Mouse (Mus musculus) large intestine, adult 2 months (tissue): ENCODE results near the gene Wnt8b. TPM values are rescaled to one million over a fixed set of nuclear protein-coding genes. Genes with fewer than 3 reads are reported as not detected.
"Not testable (repeated sequence)": the region's sequence is repeated elsewhere in the genome, so short reads cannot be mapped to it uniquely, and the experiment has no call there.

Experiments used
- DNase-seq: peaks from one replicate; pipeline ENCODE4 v3.0.0-alpha.2; 2012; ENCODE audit warnings: low read depth, low spot score
- WGBS: fragments of 180-500 bp; shearing (Covaris S2); methylation state at CpG from one replicate; pipeline ENCODE4 v1.1.7; 2018; 5-methylcytosine and 5-hydroxymethylcytosine counted together
- polyA plus RNA-seq: library from polyadenylated mRNA; depleted of rRNA; stranded (reverse); fragments of >200 nt; gene quantifications from 2 replicates; pipeline ENCODE4 v1.2.3, GENCODE M21; 2012; rRNA removed

Wnt8b gene
- polyA plus RNA-seq = 0.02 TPM in 1 of 2 replicates, not detected in the other

GRCm38 (mm10) chr19:44493128-44493527 is at the start of gene Wnt8b:
Gene Wnt8b (plus strand): TSS chr19:44493472.
- WGBS = 57% methylated on average over 8 of the region's 8 CpGs
- DNase-seq = no peak

- 79% methylated on average over 3 of the region's 3 CpGs for WGBS
- DNase-seq = no peak
These were observed 47.5 kb upstream of the Wnt8b start for GRCm38 (mm10) chr19:44445755-44446154.

DNA sequence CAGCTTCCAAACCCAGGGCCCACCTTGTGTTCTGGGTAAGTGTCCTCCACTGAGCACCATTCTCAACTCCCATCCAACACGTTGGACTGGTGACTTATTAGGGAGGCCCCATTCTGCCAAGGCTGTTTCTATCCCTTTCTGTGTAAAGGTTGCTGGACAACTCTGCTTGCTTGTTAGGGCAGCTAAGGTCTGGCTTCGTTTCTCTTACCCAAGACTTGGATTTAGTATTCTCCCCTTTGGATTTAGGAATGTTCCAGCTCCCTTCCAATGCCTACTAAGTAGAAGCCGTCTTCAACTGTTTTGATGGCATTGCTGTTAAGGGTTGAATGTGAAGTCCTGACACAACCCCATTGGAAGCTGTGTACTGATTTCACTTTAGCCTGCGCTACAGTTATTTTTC is 45.3 kb upstream of the Wnt8b start:
- 69% methylated on average over 4 of the region's 4 CpGs for WGBS
- no peak for DNase-seq

DNA sequence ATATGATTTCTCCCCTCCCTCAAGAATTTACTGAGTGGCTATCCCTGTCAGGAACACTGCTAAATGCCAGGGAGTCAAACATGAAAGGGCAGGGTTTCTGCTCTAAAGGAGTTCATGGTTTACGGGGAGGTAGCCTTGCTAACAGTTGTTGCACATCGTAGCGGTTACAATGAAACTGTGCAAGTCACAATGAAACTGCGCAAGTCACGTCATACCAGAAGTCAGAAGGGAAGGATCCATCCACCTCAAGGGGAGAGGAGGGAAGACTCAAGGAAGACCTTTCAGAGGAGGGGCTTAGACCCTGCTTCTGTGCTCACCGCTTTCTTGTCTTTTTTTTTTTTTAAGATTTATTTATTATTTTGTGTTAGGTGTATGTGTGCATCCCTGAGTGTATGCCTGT is 38.4 kb upstream of the Wnt8b start:
- DNase-seq = no peak
- WGBS = 83% methylated on average over 6 of the region's 6 CpGs

GRCm38 (mm10) chr19:44455356-44455755 is 37.9 kb upstream of the Wnt8b start:
- WGBS = 30% methylated on average over 8 of the region's 8 CpGs
- no peak for DNase-seq

DNA sequence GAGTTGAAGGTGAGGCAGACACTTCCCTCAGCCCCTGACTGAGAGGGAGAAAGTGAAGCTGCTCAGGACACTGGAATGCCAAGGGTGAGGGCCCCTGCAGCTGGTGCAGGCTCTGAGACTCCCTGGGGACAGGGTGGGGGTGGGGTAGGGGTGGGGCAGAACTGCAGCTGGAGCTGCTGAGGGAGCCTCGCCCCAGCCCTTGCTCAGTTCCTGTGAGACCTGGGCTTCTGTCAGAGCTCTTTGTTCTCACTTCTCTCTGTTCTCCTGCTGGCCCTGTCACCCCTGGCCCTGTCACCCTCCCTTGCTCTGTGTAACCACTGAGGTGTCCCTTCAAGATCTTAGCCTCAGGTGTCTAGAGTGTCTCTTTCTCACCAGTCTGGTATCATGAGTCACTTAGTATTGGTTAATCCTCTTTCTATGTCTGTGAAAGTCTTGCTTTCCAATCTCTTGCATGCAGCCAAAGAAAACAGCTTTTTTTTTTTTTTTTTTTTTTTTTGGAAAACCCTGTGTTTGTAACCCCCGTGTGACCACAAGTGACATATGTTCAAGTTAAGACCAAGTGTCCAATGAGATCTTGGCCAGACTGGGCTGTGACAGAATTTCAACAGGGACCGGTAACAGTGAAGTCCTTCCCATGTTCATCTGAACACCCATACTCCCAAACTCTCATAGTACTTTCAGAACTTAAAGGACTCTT is 35.8 kb upstream of the Wnt8b start:
- DNase-seq = no peak
- 49% methylated on average over 3 of the region's 3 CpGs for WGBS

DNA sequence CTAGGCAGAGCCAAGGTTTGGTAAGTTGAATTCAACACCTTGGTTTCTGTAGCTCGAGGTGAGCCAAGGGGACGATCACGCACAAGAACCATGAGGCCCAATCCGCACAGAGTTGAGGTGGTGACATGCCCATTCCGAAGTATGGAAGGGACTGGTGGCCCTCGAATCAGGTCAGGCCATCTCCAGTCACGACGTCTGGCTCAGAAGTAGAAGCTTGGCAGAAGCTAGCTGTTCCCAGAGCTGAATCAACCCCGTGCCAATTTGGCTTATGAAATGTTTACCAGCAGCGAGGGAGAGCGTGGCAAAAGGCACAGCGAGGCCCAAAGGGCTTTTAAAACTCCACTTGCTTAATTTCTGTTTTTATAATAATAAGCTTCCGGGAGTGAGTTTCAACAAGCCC is 34.6 kb upstream of the Wnt8b start:
- DNase-seq = no peak
- WGBS = 80% methylated on average over 13 of the region's 13 CpGs

DNA sequence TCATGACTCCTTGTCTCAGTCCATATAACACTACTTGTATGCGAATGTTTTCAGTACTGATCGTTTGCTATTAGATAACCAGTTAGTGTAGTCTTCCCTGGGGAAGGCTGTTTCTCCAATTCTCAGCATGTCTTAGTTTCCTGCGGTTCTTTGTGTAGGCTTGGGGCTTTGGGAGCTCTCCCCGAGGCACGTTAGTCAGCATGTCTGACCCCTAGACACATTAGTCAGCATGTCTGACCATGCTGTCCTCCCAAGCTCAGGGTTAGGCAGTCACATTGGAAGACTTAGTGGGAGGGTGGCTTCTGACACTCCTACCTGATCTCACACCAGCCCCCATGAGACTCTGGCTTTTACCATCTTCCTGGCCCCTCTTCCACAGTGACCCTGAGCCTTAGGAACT is 32.8 kb upstream of the Wnt8b start:
- no peak for DNase-seq
- 84% methylated on average over 5 of the region's 5 CpGs for WGBS

- DNase-seq = no peak
- 65% methylated on average over 4 of the region's 4 CpGs for WGBS
These were observed 31.8 kb upstream of the Wnt8b start for GRCm38 (mm10) chr19:44461500-44461899.

- DNase-seq = no peak
- 82% methylated on average over 4 of the region's 4 CpGs for WGBS
These were observed 31.1 kb upstream of the Wnt8b start for GRCm38 (mm10) chr19:44462141-44462540.

GRCm38 (mm10) chr19:44465960-44466525 is 27.2 kb upstream of the Wnt8b start:
- WGBS = 81% methylated on average over 14 of the region's 14 CpGs
- not testable (repeated sequence) for DNase-seq

- peak; percentile 16 for DNase-seq
- 5% methylated on average over 10 of the region's 10 CpGs for WGBS
These were observed 19.1 kb upstream of the Wnt8b start for GRCm38 (mm10) chr19:44474158-44474557.

DNA sequence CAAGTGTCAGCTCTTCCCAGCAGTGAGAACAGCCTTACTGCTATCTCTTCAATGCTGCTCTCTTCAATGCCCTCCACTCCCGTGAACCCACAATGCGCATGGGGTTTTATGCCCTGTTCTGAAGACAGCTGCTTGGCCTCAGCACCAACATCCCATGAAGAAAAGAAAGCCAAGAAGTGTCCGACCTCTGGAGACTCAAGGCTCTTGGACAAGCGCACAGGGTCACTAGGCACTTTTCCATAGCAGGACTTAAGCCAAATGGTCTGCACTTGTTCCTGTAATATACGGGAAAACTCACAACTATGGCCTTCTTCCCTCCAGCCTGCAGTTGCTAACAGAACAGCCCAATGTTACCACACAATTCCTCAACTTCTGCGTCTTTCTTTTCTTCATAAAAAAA is 18.0 kb upstream of the Wnt8b start:
- 81% methylated on average over 6 of the region's 6 CpGs for WGBS
- DNase-seq = no peak

DNA sequence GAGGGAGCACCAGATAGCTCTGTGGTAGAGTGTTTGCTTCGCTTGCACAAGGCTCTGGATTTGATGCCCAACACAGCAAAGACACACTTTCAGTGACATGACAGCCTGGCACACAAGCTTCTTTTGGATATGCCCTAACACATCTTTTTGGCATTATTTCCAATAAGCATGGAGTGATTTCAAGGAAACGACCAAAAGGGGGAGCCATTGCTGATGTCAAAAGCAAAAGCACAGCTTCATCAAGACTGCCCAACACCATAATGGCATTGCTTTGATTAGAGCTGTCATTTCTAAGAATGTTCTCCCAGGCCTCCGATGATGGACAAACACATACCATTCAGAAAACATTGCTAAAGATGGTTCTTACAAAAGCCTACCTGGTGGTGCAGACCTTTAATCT is 16.7 kb upstream of the Wnt8b start:
- 46% methylated on average over 3 of the region's 3 CpGs for WGBS
- DNase-seq = no peak

GRCm38 (mm10) chr19:44487266-44487665 is 6.0 kb upstream of the Wnt8b start:
- no peak for DNase-seq
- WGBS = 15% methylated on average over 8 of the region's 8 CpGs

- 38% methylated on average over 8 of the region's 8 CpGs for WGBS
- no peak for DNase-seq
These were observed 3.2 kb downstream of the Wnt8b start for GRCm38 (mm10) chr19:44496511-44496910.

GRCm38 (mm10) chr19:44496941-44497340 is 3.7 kb downstream of the Wnt8b start:
- WGBS = 82% methylated on average over 10 of the region's 10 CpGs
- no peak for DNase-seq

- WGBS = 19% methylated on average over 6 of the region's 6 CpGs
These were observed 5.7 kb downstream of the Wnt8b start for GRCm38 (mm10) chr19:44498936-44499335.

DNA sequence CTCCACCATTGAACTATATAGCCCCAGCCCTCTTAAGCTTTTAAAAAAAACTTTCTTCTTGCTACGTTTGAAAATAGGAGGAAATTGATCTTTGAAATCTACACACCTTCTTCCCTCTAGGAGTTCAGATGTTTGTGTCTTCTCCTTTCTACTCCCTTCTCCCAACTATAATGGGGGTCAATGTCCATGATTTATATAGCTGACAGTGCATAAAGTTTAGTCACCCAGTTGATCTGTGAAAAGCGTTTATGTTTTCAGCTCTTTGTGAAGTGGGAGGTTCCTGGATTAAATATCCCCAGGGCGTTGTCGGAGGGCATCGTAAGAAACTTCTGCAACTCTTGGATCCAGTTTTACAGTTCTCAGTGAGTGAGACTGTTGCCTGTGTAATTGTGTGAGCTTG is 7.0 kb downstream of the Wnt8b start:
- 14% methylated on average over 5 of the region's 5 CpGs for WGBS
- peak; percentile 54 for DNase-seq

More at GRCm38 (mm10) chr19:44498936-44499335, 5.7 kb downstream of the Wnt8b start:
- DNase-seq = no peak

DNA sequence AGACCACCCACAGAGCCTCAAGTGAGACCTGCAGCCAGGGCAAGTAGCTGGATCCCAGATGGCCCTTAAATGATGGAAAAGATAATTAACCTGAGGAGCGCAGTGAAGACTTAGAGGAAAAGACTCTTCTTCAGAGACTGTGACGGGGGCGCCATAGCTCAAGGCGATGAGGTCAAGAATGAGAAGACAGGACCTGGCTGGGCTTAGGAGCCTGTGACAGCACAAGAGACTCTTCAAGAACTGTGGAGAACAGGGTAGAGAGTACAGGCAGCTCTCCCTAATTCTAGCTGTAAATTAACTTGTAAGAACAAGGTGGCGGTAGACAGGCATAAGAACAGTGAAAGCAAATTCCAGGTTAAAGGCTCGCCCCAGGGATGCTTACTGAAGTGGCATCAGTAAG is 8.7 kb downstream of the Wnt8b start:
- 87% methylated on average over 6 of the region's 6 CpGs for WGBS
- no peak for DNase-seq

GRCm38 (mm10) chr19:44502741-44503140 is 9.5 kb downstream of the Wnt8b start:
- WGBS = 70% methylated on average over 4 of the region's 4 CpGs
- DNase-seq = no peak
